Mouse (Mus musculus) embryonic facial prominence, embryonic 10.5 days (tissue): Measurements from ENCODE around the gene Kat7. TPM values are rescaled to one million over a fixed set of nuclear protein-coding genes. Genes with fewer than 3 reads are reported as not detected.

Experiments used
- DNase-seq: peaks from one replicate; pipeline ENCODE4 v3.0.0-alpha.2; 2017; ENCODE audit warnings: low spot score
- H3K27ac ChIP-seq: fragments of 300-500 bp; sonication (generic); replicated peaks from 2 replicates; pipeline ENCODE4 v1.5.1; 2016; ENCODE audit warnings: mild to moderate bottlenecking
- H3K27me3 ChIP-seq: fragments of 300-500 bp; sonication (generic); replicated peaks from 2 replicates; pipeline ENCODE4 v1.6.1; 2016; ENCODE audit warnings: low read depth, mild to moderate bottlenecking; ENCODE audit not compliant: poor library complexity, severe bottlenecking
- H3K36me3 ChIP-seq: fragments of 300-500 bp; sonication (generic); replicated peaks from 2 replicates; pipeline ENCODE4 v1.6.1; 2016; ENCODE audit warnings: mild to moderate bottlenecking, moderate library complexity
- H3K4me1 ChIP-seq: fragments of 300-500 bp; sonication (generic); 2 replicates; pipeline ENCODE4 v1.6.1; 2016
- H3K4me3 ChIP-seq: fragments of 300-500 bp; sonication (generic); 2 replicates; pipeline ENCODE4 v1.5.1; 2016; ENCODE audit warnings: mild to moderate bottlenecking, moderate library complexity
- H3K9me3 ChIP-seq: fragments of 300-500 bp; sonication (generic); 2 replicates; pipeline ENCODE4 v1.6.1; 2016; ENCODE audit warnings: mild to moderate bottlenecking
- WGBS: fragments of 180-500 bp; shearing (Covaris S2); methylation state at CpG from one replicate; pipeline ENCODE4 v1.1.7; 2016; 5-methylcytosine and 5-hydroxymethylcytosine counted together
- polyA plus RNA-seq: library from polyadenylated mRNA; unstranded; fragments of >200 nt; fragmentation: Nextera tagmentation; extraction: Ambion mirVana; gene quantifications from 2 replicates; pipeline ENCODE4 v1.2.1, GENCODE M21; 2016

Gene Kat7
- polyA plus RNA-seq = 84.2 and 96.8 TPM in 2 replicates

GRCm38 (mm10) chr11:95310007-95310647, at the start of gene Kat7:
TSS of gene Kat7 (minus strand) at chr11:95310246.
- WGBS = under 1% methylated on average over 42 of the region's 42 CpGs
- no peaks in the 10 kb centered on the region for H3K27me3 ChIP-seq
- H3K4me3 ChIP-seq = peak within 1 kb of the TSS; percentile 93
- peak within 1 kb of the TSS; percentile 99 for H3K27ac ChIP-seq
- H3K4me1 ChIP-seq = peaks cover 21% of the 10 kb centered on the region
- H3K9me3 ChIP-seq = no peaks in the 10 kb centered on the region
- peaks cover 17% of the 10 kb centered on the region for H3K36me3 ChIP-seq
- DNase-seq = peak; percentile 97

GRCm38 (mm10) chr11:95358263-95358662, 48.2 kb upstream of the Kat7 start:
- 49% methylated on average over 3 of the region's 3 CpGs for WGBS
- H3K27ac ChIP-seq = no peak overlapping the region
- H3K9me3 ChIP-seq = no peaks in the 10 kb centered on the region

GRCm38 (mm10) chr11:95356469-95357273, 46.6 kb upstream of the Kat7 start:
- peak overlapping the region; percentile 40; the same call in 1 of the 2 replicates for H3K27ac ChIP-seq
- no peaks in the 10 kb centered on the region for H3K27me3 ChIP-seq
- 89% methylated on average over 17 of the region's 17 CpGs for WGBS
- peaks cover 14% of the 10 kb centered on the region for H3K4me1 ChIP-seq
- H3K4me3 ChIP-seq = no peak overlapping the region
- no peak for DNase-seq
- H3K9me3 ChIP-seq = no peaks in the 10 kb centered on the region
- H3K36me3 ChIP-seq = peaks cover 23% of the 10 kb centered on the region

More at GRCm38 (mm10) chr11:95358263-95358662, 48.2 kb upstream of the Kat7 start:
- Histone ChIP-seq H3K4me1 (peaks cover 14% of the 10 kb centered on the region), H3K27me3 (no peaks in the 10 kb centered on the region), H3K4me3 (no peak overlapping the region), H3K36me3 (peaks cover 20% of the 10 kb centered on the region)
- no peak for DNase-seq

DNA sequence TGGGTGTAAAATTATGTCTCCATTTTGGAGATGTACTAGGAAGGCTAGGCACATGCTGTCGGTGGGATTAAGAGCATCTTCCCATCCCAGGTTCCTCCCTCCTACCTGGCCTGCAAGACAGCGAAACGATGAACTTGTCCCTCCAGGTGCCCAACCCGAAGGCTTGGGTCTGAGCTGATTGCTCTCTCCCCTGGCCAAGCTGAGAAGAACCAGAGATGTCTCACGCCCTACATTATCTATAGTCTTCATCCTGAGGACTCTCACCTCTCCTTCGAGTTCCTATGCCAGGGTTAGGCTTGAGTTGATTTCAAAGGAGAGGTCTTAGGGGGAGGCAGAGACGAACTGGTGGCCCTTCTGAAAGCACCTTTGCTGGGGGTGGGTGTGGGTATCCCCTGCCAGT, 46.0 kb upstream of the Kat7 start:
- no peaks in the 10 kb centered on the region for H3K9me3 ChIP-seq
- H3K27me3 ChIP-seq = no peaks in the 10 kb centered on the region
- peaks cover 26% of the 10 kb centered on the region for H3K36me3 ChIP-seq
- no peak overlapping the region for H3K4me3 ChIP-seq
- no peak for DNase-seq
- peaks cover 14% of the 10 kb centered on the region for H3K4me1 ChIP-seq
- H3K27ac ChIP-seq = peak overlapping the region; percentile 40; the same call in 1 of the 2 replicates
- whole genome bisulfite sequencing = 90% methylated on average over 7 of the region's 7 CpGs

DNA sequence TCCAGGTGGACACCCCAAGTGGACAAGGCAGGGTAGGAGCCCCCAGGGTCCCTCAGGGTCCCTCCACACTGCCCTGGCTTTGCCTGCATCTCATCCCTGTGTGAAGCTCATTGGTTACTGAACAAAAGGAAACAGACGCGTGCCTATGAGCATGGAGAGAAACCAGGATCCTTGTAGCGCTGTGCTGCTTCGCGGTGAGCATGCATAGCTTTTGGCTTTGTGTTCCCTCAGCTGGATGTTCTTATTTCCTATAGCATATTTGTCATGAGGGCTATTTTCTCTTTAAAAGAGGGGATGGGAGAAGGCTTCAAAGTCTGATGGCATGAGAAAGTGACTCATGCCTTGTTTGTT, 45.6 kb upstream of the Kat7 start:
- DNase-seq = no peak
- H3K4me3 ChIP-seq = no peak overlapping the region
- H3K27me3 ChIP-seq = no peaks in the 10 kb centered on the region
- no peaks in the 10 kb centered on the region for H3K9me3 ChIP-seq
- 94% methylated on average over 5 of the region's 5 CpGs for WGBS
- peaks cover 14% of the 10 kb centered on the region for H3K4me1 ChIP-seq
- H3K36me3 ChIP-seq = peaks cover 30% of the 10 kb centered on the region
- H3K27ac ChIP-seq = no peak overlapping the region; the same call in 1 of the 2 replicates

- no peak overlapping the region; the same call in 1 of the 2 replicates for H3K27ac ChIP-seq
- 93% methylated on average over 12 of the region's 12 CpGs for WGBS
Measured at GRCm38 (mm10) chr11:95354945-95355660, 45.1 kb upstream of the Kat7 start.

DNA sequence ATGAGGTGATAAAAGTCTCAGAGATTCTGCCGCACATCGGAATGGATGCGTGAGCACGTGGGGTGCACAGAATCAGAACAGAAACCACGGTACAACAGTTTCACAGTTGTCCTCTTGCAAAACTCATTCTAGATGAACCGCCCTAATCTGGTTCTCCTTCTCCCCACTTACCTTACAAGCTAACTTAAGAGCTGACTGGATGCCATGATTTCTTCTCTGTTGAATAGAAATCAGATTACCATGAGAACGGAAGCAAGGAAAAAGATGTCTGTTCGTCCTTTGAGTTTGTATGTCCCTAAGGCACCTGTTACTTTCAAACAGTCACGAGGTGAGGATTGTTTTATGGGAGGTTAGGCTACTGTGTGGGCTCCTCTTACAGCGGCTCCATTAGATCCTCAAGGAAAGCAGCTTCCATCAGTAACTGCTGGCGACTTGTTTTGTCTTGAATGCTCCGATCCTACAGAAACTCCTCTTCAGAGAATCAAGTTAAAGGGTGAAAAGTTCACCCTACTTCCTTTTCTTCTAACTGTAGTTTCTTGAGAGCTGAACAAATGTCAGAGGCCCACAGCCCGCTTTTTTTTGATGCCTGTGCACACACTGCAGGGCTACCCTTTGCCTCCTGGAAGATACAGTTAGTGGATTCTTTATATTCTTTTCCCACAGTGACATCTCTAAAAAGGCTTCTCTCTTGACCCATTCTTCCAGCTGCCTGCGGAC, 44.3 kb upstream of the Kat7 start:
- Histone ChIP-seq H3K4me1 (peaks cover 17% of the 10 kb centered on the region), H3K4me3 (no peak overlapping the region), H3K9me3 (no peaks in the 10 kb centered on the region), H3K27ac (no peak overlapping the region), H3K36me3 (peaks cover 25% of the 10 kb centered on the region), H3K27me3 (no peaks in the 10 kb centered on the region)
- DNase-seq = no peak
- 94% methylated on average over 14 of the region's 14 CpGs for WGBS

More at GRCm38 (mm10) chr11:95354945-95355660, 45.1 kb upstream of the Kat7 start:
- no peak overlapping the region for H3K4me3 ChIP-seq
- H3K36me3 ChIP-seq = peaks cover 29% of the 10 kb centered on the region
- no peak for DNase-seq
- H3K27me3 ChIP-seq = no peaks in the 10 kb centered on the region
- no peaks in the 10 kb centered on the region for H3K9me3 ChIP-seq
- H3K4me1 ChIP-seq = peaks cover 17% of the 10 kb centered on the region

- H3K4me3 ChIP-seq = no peak overlapping the region
- WGBS = 95% methylated on average over 9 of the region's 9 CpGs
- H3K27ac ChIP-seq = no peak overlapping the region
- DNase-seq = no peak
- no peaks in the 10 kb centered on the region for H3K27me3 ChIP-seq
- H3K36me3 ChIP-seq = peaks cover 35% of the 10 kb centered on the region
- no peaks in the 10 kb centered on the region for H3K9me3 ChIP-seq
- H3K4me1 ChIP-seq = peaks cover 13% of the 10 kb centered on the region
Measured at GRCm38 (mm10) chr11:95353226-95353625, 43.2 kb upstream of the Kat7 start.

DNA sequence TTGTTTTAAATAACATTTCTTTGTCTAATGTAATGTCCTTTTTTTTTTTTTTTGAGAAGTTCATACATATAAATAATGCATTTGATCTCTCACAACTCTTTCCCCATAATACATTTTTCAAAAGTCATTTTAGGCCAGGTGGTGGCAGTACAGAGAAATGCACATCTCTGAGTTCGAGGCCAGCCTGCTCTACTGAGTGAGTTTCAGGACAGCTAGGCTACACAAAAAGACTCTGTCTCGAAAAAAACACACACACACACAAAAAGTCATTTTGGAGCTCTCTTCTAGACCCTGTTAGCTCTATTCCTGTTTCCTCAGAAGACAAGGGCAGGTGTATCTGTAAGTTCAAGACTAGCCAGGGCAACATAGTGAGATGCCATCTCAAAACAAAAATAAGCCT, 42.6 kb upstream of the Kat7 start:
- no peak for DNase-seq
- no peak overlapping the region for H3K27ac ChIP-seq
- no peak overlapping the region for H3K4me3 ChIP-seq
- WGBS = 90% methylated on average over 2 of the region's 2 CpGs
- no peaks in the 10 kb centered on the region for H3K27me3 ChIP-seq
- H3K4me1 ChIP-seq = peaks cover 11% of the 10 kb centered on the region
- H3K36me3 ChIP-seq = peaks cover 40% of the 10 kb centered on the region
- no peaks in the 10 kb centered on the region for H3K9me3 ChIP-seq

GRCm38 (mm10) chr11:95350960-95351359, 40.9 kb upstream of the Kat7 start:
- no peak for DNase-seq
- 91% methylated on average over 3 of the region's 3 CpGs for WGBS
- no peak overlapping the region for H3K4me3 ChIP-seq
- H3K27me3 ChIP-seq = no peaks in the 10 kb centered on the region
- no peak overlapping the region for H3K27ac ChIP-seq
- no peaks in the 10 kb centered on the region for H3K9me3 ChIP-seq
- H3K36me3 ChIP-seq = peaks cover 40% of the 10 kb centered on the region
- H3K4me1 ChIP-seq = peaks cover 11% of the 10 kb centered on the region

DNA sequence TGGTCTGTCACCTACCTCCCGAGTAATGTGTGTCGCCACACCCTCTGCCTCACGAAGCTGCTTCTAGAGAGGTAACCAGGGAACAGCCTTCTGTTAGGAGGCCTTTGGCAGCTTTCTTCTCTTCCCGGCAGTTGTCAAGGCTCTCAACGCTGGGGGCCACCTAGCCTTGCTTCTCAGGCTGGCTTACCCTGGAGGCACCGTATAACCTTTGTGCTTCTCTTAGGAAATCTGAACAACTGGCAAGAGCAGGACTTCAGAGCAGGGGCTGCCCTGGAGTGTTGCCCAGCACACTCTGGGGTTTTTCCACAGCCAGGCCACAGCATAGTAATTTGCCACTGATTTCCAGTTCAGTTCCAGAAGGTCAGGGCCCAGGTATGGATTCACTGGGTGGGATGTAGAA, 40.2 kb upstream of the Kat7 start:
- 78% methylated on average over 6 of the region's 6 CpGs for WGBS
- Histone ChIP-seq H3K4me1 (peaks cover 12% of the 10 kb centered on the region), H3K36me3 (peaks cover 38% of the 10 kb centered on the region), H3K27ac (no peak overlapping the region), H3K27me3 (no peaks in the 10 kb centered on the region), H3K4me3 (no peak overlapping the region), H3K9me3 (no peaks in the 10 kb centered on the region)
- DNase-seq = no peak

GRCm38 (mm10) chr11:95344181-95344580, 34.1 kb upstream of the Kat7 start:
- H3K4me3 ChIP-seq = no peak overlapping the region
- peaks cover 27% of the 10 kb centered on the region for H3K4me1 ChIP-seq
- H3K27ac ChIP-seq = no peak overlapping the region
- WGBS = 77% methylated on average over 2 of the region's 2 CpGs
- peaks cover 28% of the 10 kb centered on the region for H3K36me3 ChIP-seq
- 0 out of 2 replicates have a peak, but pooled peaks cover 3% of the 10 kb centered on the region for H3K27me3 ChIP-seq
- no peaks in the 10 kb centered on the region for H3K9me3 ChIP-seq
- no peak for DNase-seq
